Mouse (Mus musculus): ENCODE results near the gene Prr14l. TPM values are rescaled to one million over a fixed set of nuclear protein-coding genes. Genes with fewer than 3 reads are reported as not detected.
"Not testable (repeated sequence)": the region's sequence is repeated elsewhere in the genome, so short reads cannot be mapped to it uniquely, and the experiment has no call there.

Prr14l gene
- polyA plus RNA-seq, 1 experiment, result 11.2 TPM

DNA sequence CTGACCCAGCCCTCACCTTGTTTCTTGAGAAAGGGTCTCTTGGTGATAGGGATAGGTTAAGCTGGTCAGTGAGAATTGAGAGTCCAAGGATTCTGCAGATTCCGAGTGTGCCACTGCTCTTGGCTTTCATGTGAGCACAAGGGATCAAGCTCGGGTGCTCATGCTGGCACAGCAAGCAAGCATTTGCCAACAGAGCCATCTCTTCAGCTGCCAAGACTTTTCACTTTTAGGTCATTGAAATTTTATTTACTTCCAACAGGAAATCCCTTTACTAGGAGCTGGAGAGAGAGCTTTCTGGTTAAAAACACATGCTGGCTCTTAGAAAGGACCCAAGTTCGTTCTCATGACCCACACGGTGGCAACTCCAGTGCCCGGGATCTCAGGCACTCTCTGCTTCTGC, 17.1 kb downstream of the Prr14l start:
- WGBS, result 81% methylated on average over 5 of the region's 5 CpGs
- H3K36me3 ChIP-seq (ENCODE audit: control insufficient read depth, insufficient read depth, low read length), result no peaks in the 10 kb centered on the region; the same call in none of the 2 replicates

DNA sequence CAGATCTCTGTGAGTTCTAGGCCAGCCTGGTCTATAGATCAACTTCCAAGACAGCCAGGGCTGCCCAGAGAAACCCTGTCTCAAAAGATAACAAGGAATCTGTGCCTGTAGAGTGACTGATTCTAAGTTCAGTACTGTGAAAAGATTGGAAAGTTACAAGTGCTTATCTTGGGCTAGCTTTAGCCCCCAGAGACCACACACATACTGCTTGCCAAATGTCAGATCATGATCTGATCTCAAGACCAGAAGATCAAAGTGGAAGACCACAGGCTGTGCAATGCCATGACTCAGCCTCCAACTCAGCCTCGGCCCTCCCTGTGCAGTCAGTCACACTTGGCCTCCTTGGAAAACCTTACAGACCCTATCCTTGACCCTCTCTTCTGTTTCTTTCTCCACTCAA, 19.6 kb downstream of the Prr14l start:
- H3K27ac ChIP-seq (ENCODE audit: insufficient read depth, low read depth, low read length), result no peak overlapping the region
- WGBS, result 77% methylated on average over 1 of the region's 1 CpGs
- H3K27me3 ChIP-seq (replicated peaks; ENCODE audit: control insufficient read depth, insufficient read depth, low read length), result no peaks in the 10 kb centered on the region
- no peaks in the 10 kb centered on the region for H3K4me1 ChIP-seq (ENCODE audit: control insufficient read depth, insufficient read depth, low read length)
- H3K36me3 ChIP-seq (ENCODE audit: control insufficient read depth, insufficient read depth, low read length), result no peaks in the 10 kb centered on the region; the same call in 1 of the 2 replicates
- DNase-seq, result no peak
- no peak overlapping the region for H3K4me3 ChIP-seq (ENCODE audit: insufficient read depth, low read depth, low read length)
- TF ChIP-seq CTCF (conservative IDR thresholded peaks at IDR 0.05; ENCODE audit: insufficient read depth, insufficient read length, low read depth, low read length) (no peak), POLR2A (IDR thresholded peaks at IDR 0.05; ENCODE audit: low read depth, low read length) (no peak)

More for the DNA sequence above, 17.1 kb downstream of the Prr14l start:
- no peak for TF ChIP-seq POLR2A (IDR thresholded peaks at IDR 0.05; ENCODE audit: low read depth, low read length)
- Histone ChIP-seq H3K27ac (ENCODE audit: insufficient read depth, low read depth, low read length) (no peak overlapping the region), H3K4me3 (ENCODE audit: insufficient read depth, low read depth, low read length) (no peak overlapping the region), H3K27me3 (replicated peaks; ENCODE audit: control insufficient read depth, insufficient read depth, low read length) (no peaks in the 10 kb centered on the region), H3K4me1 (ENCODE audit: control insufficient read depth, insufficient read depth, low read length) (no peaks in the 10 kb centered on the region)
- no peak for DNase-seq

DNA sequence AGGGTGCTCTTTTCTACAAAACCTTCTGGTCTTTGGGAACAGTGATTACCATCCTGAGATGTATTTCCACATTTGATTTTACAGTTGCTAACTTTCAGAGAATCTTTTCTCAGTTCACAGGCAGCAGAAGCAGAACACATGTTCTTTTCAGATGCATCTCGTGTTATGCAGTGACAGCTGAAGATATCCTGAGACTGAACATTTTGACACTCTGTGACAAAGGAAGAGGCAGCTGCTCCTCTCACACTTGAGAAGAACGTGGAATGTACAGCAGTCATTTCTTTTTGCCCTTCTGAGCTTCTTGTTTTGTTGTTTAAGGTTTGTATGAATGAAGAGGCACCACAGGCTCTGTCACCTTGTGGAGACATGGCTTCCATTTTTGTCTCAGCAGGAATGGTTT, 24.0 kb downstream of the Prr14l start:
- Histone ChIP-seq H3K36me3 (ENCODE audit: control insufficient read depth, insufficient read depth, low read length) (no peaks in the 10 kb centered on the region; the same call in 1 of the 2 replicates), H3K4me1 (ENCODE audit: control insufficient read depth, insufficient read depth, low read length) (no peaks in the 10 kb centered on the region), H3K4me3 (ENCODE audit: insufficient read depth, low read depth, low read length) (no peak overlapping the region), H3K27me3 (replicated peaks; ENCODE audit: control insufficient read depth, insufficient read depth, low read length) (no peaks in the 10 kb centered on the region), H3K27ac (ENCODE audit: insufficient read depth, low read depth, low read length) (no peak overlapping the region)
- no peak for TF ChIP-seq CTCF (conservative IDR thresholded peaks at IDR 0.05; ENCODE audit: insufficient read depth, insufficient read length, low read depth, low read length)
- TF ChIP-seq POLR2A (IDR thresholded peaks at IDR 0.05; ENCODE audit: low read depth, low read length), result no peak
- WGBS, result 96% methylated on average over 2 of the region's 2 CpGs
- no peak for DNase-seq

DNA sequence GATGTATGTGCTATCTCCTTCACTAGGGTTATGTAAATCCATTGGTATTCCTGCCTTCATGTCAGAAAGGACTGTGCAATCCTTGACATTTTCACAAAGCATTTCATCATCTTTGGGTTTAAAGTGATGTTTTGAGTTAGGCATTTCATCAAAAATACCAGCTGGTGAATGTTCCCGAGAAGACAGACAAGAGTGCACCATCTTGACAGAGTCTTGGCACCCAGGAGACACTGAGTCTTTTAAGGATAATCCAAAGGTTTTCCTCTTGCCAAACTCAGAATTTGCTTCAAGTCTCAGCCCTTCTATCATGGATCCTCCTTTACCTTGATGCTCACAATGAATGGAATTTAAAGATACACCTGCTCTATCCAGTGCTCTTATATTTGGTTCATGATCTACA, 25.3 kb downstream of the Prr14l start:
- not testable (repeated sequence) for H3K27ac ChIP-seq (ENCODE audit: insufficient read depth, low read depth, low read length); DNase-seq; H3K36me3 ChIP-seq (ENCODE audit: control insufficient read depth, insufficient read depth, low read length); H3K27me3 ChIP-seq (replicated peaks; ENCODE audit: control insufficient read depth, insufficient read depth, low read length); H3K4me1 ChIP-seq (ENCODE audit: control insufficient read depth, insufficient read depth, low read length); H3K4me3 ChIP-seq (ENCODE audit: insufficient read depth, low read depth, low read length)
- WGBS, result 94% methylated on average over 1 of the region's 1 CpGs

DNA sequence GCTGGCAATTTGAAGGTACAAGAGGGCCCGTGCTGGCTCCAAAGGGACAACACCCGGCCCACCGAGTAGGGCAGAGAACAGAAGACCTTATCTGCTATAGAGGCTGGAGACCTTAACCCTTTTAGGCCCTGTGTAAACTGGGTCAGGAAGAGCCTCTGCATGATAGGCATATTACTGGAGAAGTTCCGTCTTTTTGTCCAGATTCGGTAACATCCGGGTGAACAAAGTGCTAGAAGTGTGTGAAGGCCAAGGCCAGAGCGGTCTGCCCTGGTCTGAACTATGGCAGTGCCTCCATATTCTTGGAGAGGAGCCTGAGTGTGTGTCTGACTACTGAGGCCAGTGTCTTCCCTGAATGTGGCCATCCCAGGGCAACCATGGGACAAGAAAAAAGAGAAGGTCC, 27.0 kb downstream of the Prr14l start, which contains the start of gene Gm20671:
Gm20671 (minus strand) TSS at position 101 of the 400 bp plus-strand sequence.
- H3K4me1 ChIP-seq (ENCODE audit: control insufficient read depth, insufficient read depth, low read length), result no peaks in the 10 kb centered on the region
- TF ChIP-seq CTCF (conservative IDR thresholded peaks at IDR 0.05; ENCODE audit: insufficient read depth, insufficient read length, low read depth, low read length) (no peak), POLR2A (IDR thresholded peaks at IDR 0.05; ENCODE audit: low read depth, low read length) (no peak)
- no peak within 1 kb of the TSS for H3K4me3 ChIP-seq (ENCODE audit: insufficient read depth, low read depth, low read length)
- WGBS, result 92% methylated on average over 7 of the region's 7 CpGs
- no peaks in the 10 kb centered on the region for H3K27me3 ChIP-seq (replicated peaks; ENCODE audit: control insufficient read depth, insufficient read depth, low read length)
- H3K27ac ChIP-seq (ENCODE audit: insufficient read depth, low read depth, low read length), result no peak within 1 kb of the TSS
- no peak for DNase-seq
- no peaks in the 10 kb centered on the region; the same call in 1 of the 2 replicates for H3K36me3 ChIP-seq (ENCODE audit: control insufficient read depth, insufficient read depth, low read length)

DNA sequence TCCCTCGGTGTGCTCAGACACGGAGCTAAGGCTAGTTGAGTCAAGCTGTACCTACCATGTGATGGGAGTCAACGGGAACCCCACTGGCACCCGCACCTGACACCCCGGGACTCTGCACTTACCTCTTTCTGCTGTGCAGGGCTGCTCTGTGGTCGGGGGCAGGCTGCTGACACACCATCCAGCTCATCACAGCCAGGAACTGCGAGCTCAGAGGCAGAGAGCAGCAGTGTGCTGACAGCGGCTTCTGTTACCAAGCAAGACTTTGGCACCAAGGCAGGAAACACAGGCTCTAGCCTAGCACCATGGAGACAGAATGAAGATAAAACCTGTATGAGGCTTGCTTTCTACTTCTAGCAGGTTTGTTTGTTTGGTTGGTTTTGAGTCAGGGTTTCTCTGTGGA, 33.6 kb downstream of the Prr14l start:
- WGBS, result 93% methylated on average over 8 of the region's 8 CpGs

DNA sequence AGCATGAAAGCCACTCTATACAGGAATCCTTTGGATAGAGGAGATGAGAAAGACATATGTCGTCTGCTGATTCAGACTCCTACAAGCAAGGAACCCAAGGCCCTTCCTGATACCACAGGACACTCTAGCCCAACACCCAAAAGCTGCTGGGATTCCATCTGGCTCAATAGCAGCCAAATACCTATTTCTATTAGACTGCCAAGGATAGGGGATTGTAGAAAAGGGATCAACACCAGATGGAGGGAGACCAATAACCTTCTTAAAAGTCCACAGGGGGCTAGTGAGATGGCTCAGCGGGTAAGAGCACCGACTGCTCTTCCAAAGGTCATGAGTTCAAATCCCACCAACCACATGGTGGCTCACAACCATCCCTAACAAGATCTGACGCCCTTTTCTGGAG, 38.7 kb downstream of the Prr14l start:
- no peak for DNase-seq
- H3K36me3 ChIP-seq (ENCODE audit: control insufficient read depth, insufficient read depth, low read length), result no peaks in the 10 kb centered on the region; the same call in 1 of the 2 replicates
- no peak overlapping the region for H3K4me3 ChIP-seq (ENCODE audit: insufficient read depth, low read depth, low read length)
- no peak for TF ChIP-seq CTCF (conservative IDR thresholded peaks at IDR 0.05; ENCODE audit: insufficient read depth, insufficient read length, low read depth, low read length)
- TF ChIP-seq POLR2A (IDR thresholded peaks at IDR 0.05; ENCODE audit: low read depth, low read length), result no peak
- no peak overlapping the region for H3K27ac ChIP-seq (ENCODE audit: insufficient read depth, low read depth, low read length)
- over 99% methylated on average over 4 of the region's 4 CpGs for WGBS
- no peaks in the 10 kb centered on the region for H3K27me3 ChIP-seq (replicated peaks; ENCODE audit: control insufficient read depth, insufficient read depth, low read length)
- H3K4me1 ChIP-seq (ENCODE audit: control insufficient read depth, insufficient read depth, low read length), result no peaks in the 10 kb centered on the region

More for the DNA sequence above, 33.6 kb downstream of the Prr14l start:
- Histone ChIP-seq H3K4me1 (ENCODE audit: control insufficient read depth, insufficient read depth, low read length) (no peaks in the 10 kb centered on the region), H3K27ac (ENCODE audit: insufficient read depth, low read depth, low read length) (no peak overlapping the region), H3K4me3 (ENCODE audit: insufficient read depth, low read depth, low read length) (no peak overlapping the region), H3K27me3 (replicated peaks; ENCODE audit: control insufficient read depth, insufficient read depth, low read length) (no peaks in the 10 kb centered on the region), H3K36me3 (ENCODE audit: control insufficient read depth, insufficient read depth, low read length) (no peaks in the 10 kb centered on the region; the same call in 1 of the 2 replicates)
- DNase-seq, result no peak
- TF ChIP-seq POLR2A (IDR thresholded peaks at IDR 0.05; ENCODE audit: low read depth, low read length) (no peak), CTCF (conservative IDR thresholded peaks at IDR 0.05; ENCODE audit: insufficient read depth, insufficient read length, low read depth, low read length) (no peak)

DNA sequence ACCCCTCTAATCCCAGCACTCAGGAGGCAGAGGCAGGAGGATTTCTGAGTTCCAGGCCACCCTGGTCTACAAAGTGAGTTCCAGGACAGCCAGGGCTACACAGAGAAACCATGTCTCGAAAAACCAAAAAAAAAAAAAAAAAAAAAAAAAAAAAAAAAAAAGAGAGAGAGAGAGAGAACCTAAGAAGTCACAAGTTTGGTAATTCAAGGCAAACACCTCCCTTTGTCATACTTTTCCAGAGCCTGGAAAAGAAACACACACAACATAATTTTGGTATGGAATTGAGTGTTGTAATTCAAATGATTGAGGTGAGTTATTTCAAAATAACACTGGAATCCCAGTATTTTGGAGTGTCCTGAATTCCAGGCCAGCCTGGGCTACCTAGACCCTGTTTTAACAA, 67.6 kb downstream of the Prr14l start:
- 67% methylated on average over 1 of the region's 1 CpGs for WGBS
- DNase-seq; H3K4me3 ChIP-seq (ENCODE audit: insufficient read depth, low read depth, low read length): not testable (repeated sequence)

More for the DNA sequence above, 67.6 kb downstream of the Prr14l start:
- not testable (repeated sequence) for H3K4me1 ChIP-seq (ENCODE audit: control insufficient read depth, insufficient read depth, low read length); H3K27me3 ChIP-seq (replicated peaks; ENCODE audit: control insufficient read depth, insufficient read depth, low read length); H3K27ac ChIP-seq (ENCODE audit: insufficient read depth, low read depth, low read length); H3K36me3 ChIP-seq (ENCODE audit: control insufficient read depth, insufficient read depth, low read length)

Data from kidney, adult 2 months (tissue).